ENCODE assay signal across 10 mouse cellular contexts in the genomic region with DNA sequence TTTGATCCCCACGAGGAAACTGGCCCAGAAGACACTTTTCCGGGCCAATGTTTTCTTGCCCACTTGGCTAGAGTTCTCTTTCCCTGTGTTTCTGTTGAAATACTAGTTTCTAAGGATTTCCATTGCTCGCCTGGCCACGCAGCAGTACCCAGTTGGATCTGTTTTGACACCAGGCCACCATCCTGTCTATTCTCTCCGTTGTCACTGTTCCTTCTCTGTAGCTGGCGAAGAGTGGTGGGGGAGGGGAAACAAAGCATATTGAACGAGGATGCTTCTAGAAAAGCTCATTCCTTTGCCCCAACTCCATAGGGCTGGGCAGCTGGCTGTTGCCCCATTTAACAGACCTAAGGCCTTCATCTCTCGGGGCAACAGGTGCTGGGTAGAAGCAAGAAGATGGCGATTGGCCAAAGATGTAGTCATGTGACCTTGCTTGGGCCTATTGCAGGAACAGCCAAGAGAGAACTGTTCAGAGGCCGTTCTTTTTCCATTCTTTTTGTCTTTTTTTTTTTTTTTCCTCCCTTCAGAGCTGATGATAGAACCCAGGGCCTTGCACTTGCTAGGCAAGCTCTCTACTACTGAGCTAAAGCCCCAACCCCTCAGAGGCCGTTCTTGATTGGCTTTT.
DNase-seq lines count a peak whose midpoint lies in the region; TF ChIP-seq lines count a peak whose summit lies in the region.
"Had no signal": no experiment of that assay in that cellular context is flagged by ENCODE, and none has a peak within 500 bp of the region (broad histone marks: within the 10 kb centered on the region; RNA-seq: fewer than 3 reads in every experiment).

No protein-coding gene starts in this region.

- no peak for TF ChIP-seq POLR2A in thymus, adult 2 months (IDR thresholded peaks at IDR 0.05; ENCODE audit: control insufficient read depth, extremely low read depth, insufficient read depth, low read length, poor library complexity)

- peaks cover 64% of the 10 kb centered on the region for H3K4me1 ChIP-seq in thymus, adult 2 months (replicated peaks; ENCODE audit: control insufficient read depth, insufficient read depth, low read length)

- no peak overlapping the region for H3K4me3 ChIP-seq in thymus, adult 2 months (ENCODE audit: control insufficient read depth, insufficient read depth, low read length)

- 45% methylated on average over 11 of the region's 11 CpGs for WGBS in thymus, adult 2 months

- H3K36me3 ChIP-seq in thymus, adult 2 months (ENCODE audit: control insufficient read depth, insufficient read depth, low read length), result no peaks in the 10 kb centered on the region

- H3K27ac ChIP-seq in thymus, adult 2 months (ENCODE audit: control insufficient read depth, insufficient read depth, low read length), result peak overlapping the region; percentile 99
- H3K27ac ChIP-seq: macrophage had no signal

- no peaks in the 10 kb centered on the region for H3K27me3 ChIP-seq in thymus, adult 2 months (ENCODE audit: control insufficient read depth, insufficient read depth, low read length)

- DNase-seq in adrenal gland, adult 8-10 months, result peak; percentile 15
- no peak for DNase-seq in adrenal gland, postnatal 4 days (ENCODE audit: low spot score in 2 of 2)
- DNase-seq in lung, postnatal 10 days, result peak; percentile 69
- DNase-seq in lung, postnatal 25 days (ENCODE audit: low spot score), result no peak
- peak; percentile 66 to 79 for DNase-seq in cerebellum, postnatal 10 days
- DNase-seq in thymus, adult 2 months, result peak; percentile 61
- DNase-seq in kidney, postnatal 10 days, result no peak
- no peak for DNase-seq in retina, postnatal 1 day
- DNase-seq: kidney, postnatal 4 days had no signal

- TF ChIP-seq CTCF in thymus, adult 2 months (IDR thresholded peaks at IDR 0.05; ENCODE audit: borderline replicate concordance, control insufficient read depth, extremely low read depth, insufficient read depth, low read length, poor library complexity), result no peak

Comparison
In these comparisons a context has a peak if more than half of its experiments do, and no peak if none do; other contexts are left out.
1. DNase-seq: peak in adrenal gland, adult 8-10 months (single experiment), lung, postnatal 10 days (single experiment), cerebellum, postnatal 10 days (2 of 2) and thymus, adult 2 months (single experiment); none in adrenal gland, postnatal 4 days (0 of 2), lung, postnatal 25 days (single experiment), kidney, postnatal 10 days (single experiment) and retina, postnatal 1 day (single experiment).